Mouse (Mus musculus) frontal cortex, postnatal 10 days (tissue): ENCODE results near the gene Tpp2.
A peak's percentile ranks its signal among the peaks of the same experiment; 100 is the strongest.
"Not testable (repeated sequence)": the region's sequence is repeated elsewhere in the genome, so short reads cannot be mapped to it uniquely, and the experiment has no call there.

ENCODE experiments used
- DNase-seq, 2 experiments: peaks; one replicate each; pipeline ENCODE4 v3.0.0; 2022; ENCODE audit warnings: low spot score in 2 of 2, mixed read lengths in 1 of 2

Gene Tpp2

GRCm38 (mm10) chr1:43933488-43934415 lies at the start of gene Tpp2:
Tpp2 (plus strand) TSS chr1:43933647.
- peak; percentile 97 to 98 for DNase-seq

GRCm38 (mm10) chr1:43888358-43888757 lies 45.1 kb upstream of the Tpp2 start:
- not testable (repeated sequence) for DNase-seq

- DNase-seq: no peak
Measured at GRCm38 (mm10) chr1:43895742-43896141, 37.7 kb upstream of the Tpp2 start.

GRCm38 (mm10) chr1:43897131-43897530 lies 36.3 kb upstream of the Tpp2 start:
- no peak for DNase-seq

- no peak for DNase-seq
Measured at GRCm38 (mm10) chr1:43897987-43898386, 35.5 kb upstream of the Tpp2 start.

- DNase-seq: peak; percentile 32 to 69
Measured at GRCm38 (mm10) chr1:43898991-43899714, 34.3 kb upstream of the Tpp2 start.

- DNase-seq: no peak
Measured at GRCm38 (mm10) chr1:43902417-43902816, 31.0 kb upstream of the Tpp2 start.

- DNase-seq: no peak
Measured at GRCm38 (mm10) chr1:43902855-43903254, 30.6 kb upstream of the Tpp2 start.

GRCm38 (mm10) chr1:43915428-43915827 lies 18.0 kb upstream of the Tpp2 start:
- DNase-seq: no peak

GRCm38 (mm10) chr1:43916854-43917253 lies 16.6 kb upstream of the Tpp2 start:
- DNase-seq: no peak

GRCm38 (mm10) chr1:43934416-43934810 lies 966 bp downstream of the Tpp2 start:
- no peak for DNase-seq

- no peak for DNase-seq
Measured at GRCm38 (mm10) chr1:43939310-43939709, 5.9 kb downstream of the Tpp2 start.

- DNase-seq: no peak
Measured at GRCm38 (mm10) chr1:43941476-43942217, 8.2 kb downstream of the Tpp2 start.

GRCm38 (mm10) chr1:43942814-43943213 lies 9.4 kb downstream of the Tpp2 start:
- DNase-seq: no peak

- DNase-seq: no peak
Measured at GRCm38 (mm10) chr1:43953679-43954078, 20.2 kb downstream of the Tpp2 start.

GRCm38 (mm10) chr1:43964381-43964780 lies 30.9 kb downstream of the Tpp2 start:
- DNase-seq: no peak

GRCm38 (mm10) chr1:43966756-43967155 lies 33.3 kb downstream of the Tpp2 start:
- no peak for DNase-seq

GRCm38 (mm10) chr1:43969361-43969760 lies 35.9 kb downstream of the Tpp2 start:
- DNase-seq: no peak

GRCm38 (mm10) chr1:43971089-43971488 lies 37.6 kb downstream of the Tpp2 start:
- DNase-seq: no peak

- DNase-seq: no peak
Measured at GRCm38 (mm10) chr1:43996914-43997589, 63.6 kb downstream of the Tpp2 start.

GRCm38 (mm10) chr1:44004513-44004912 lies 71.1 kb downstream of the Tpp2 start:
- DNase-seq: no peak
